Comparison of ENCODE assay signal across 16 mouse cellular contexts in genomic region chr14:122368501-122368900, GRCm38 (mm10).
"Had no signal": no experiment of that assay in that cellular context is flagged by ENCODE, and none has a peak within 500 bp of the region (broad histone marks: within the 10 kb centered on the region; RNA-seq: fewer than 3 reads in every experiment).

No protein-coding gene starts in this region.

- H3K4me2 ChIP-seq: liver, embryonic 11.5 days; liver, embryonic 15.5 days; neural tube, embryonic 15.5 days had no signal

- H3K9me3 ChIP-seq: limb, embryonic 10.5 days; liver, embryonic 15.5 days; midbrain, embryonic 10.5 days; neural tube, embryonic 15.5 days had no signal

- H3K4me1 ChIP-seq: liver, embryonic 15.5 days had no signal

- ATAC-seq: lung, postnatal 0 days had no signal

- H3K36me3 ChIP-seq: limb, embryonic 10.5 days; liver, embryonic 15.5 days; midbrain, embryonic 10.5 days; neural tube, embryonic 15.5 days had no signal

- H3K27ac ChIP-seq: left cerebral cortex, adult 2 months; limb, embryonic 10.5 days; liver, embryonic 15.5 days; midbrain, embryonic 10.5 days; neural tube, embryonic 15.5 days; stomach, postnatal 0 days had no signal

- DNase-seq: kidney, postnatal 14 days; lung, adult 2 months; lung, postnatal 36 days; midbrain, embryonic 14.5 days; right cerebral cortex, adult 18-20 months; right cerebral cortex, postnatal 25 days; thymus, postnatal 14 days had no signal

- H3K9ac ChIP-seq: liver, embryonic 15.5 days; neural tube, embryonic 15.5 days had no signal

- H3K4me3 ChIP-seq: left cerebral cortex, adult 2 months; limb, embryonic 10.5 days; liver, embryonic 15.5 days; midbrain, embryonic 10.5 days; myocyte; neural tube, embryonic 15.5 days had no signal
